Mouse (Mus musculus) left cerebral cortex, adult 11 months (tissue): Measurements from ENCODE around the gene Nsmce1.

Experiments
- DNase-seq: peaks from one replicate; pipeline ENCODE4 v3.0.0; 2022; ENCODE audit warnings: low spot score

The Nsmce1 gene

GRCm38 (mm10) chr7:125490947-125491735, at the start of gene Nsmce1:
Gene Nsmce1, minus strand, starts transcription at chr7:125491596.
- peak; percentile 91 for DNase-seq

GRCm38 (mm10) chr7:125541026-125541425, 49.6 kb upstream of the Nsmce1 start:
- DNase-seq, result no peak

GRCm38 (mm10) chr7:125539351-125539750, 48.0 kb upstream of the Nsmce1 start:
- no peak for DNase-seq

GRCm38 (mm10) chr7:125527901-125528580, 36.6 kb upstream of the Nsmce1 start:
- no peak for DNase-seq

GRCm38 (mm10) chr7:125527186-125527585, 35.8 kb upstream of the Nsmce1 start:
- no peak for DNase-seq

GRCm38 (mm10) chr7:125523051-125523450, 31.7 kb upstream of the Nsmce1 start:
- no peak for DNase-seq

GRCm38 (mm10) chr7:125519715-125520114, 28.3 kb upstream of the Nsmce1 start:
- DNase-seq, result no peak

- no peak for DNase-seq
Observed at GRCm38 (mm10) chr7:125517470-125517869, 26.1 kb upstream of the Nsmce1 start.

- no peak for DNase-seq
Observed at GRCm38 (mm10) chr7:125516723-125517122, 25.3 kb upstream of the Nsmce1 start.

GRCm38 (mm10) chr7:125515081-125515853, 23.9 kb upstream of the Nsmce1 start:
- no peak for DNase-seq

- DNase-seq, result no peak
Observed at GRCm38 (mm10) chr7:125511852-125512251, 20.5 kb upstream of the Nsmce1 start.

- DNase-seq, result no peak
Observed at GRCm38 (mm10) chr7:125511432-125511831, 20.0 kb upstream of the Nsmce1 start.

- no peak for DNase-seq
Observed at GRCm38 (mm10) chr7:125507279-125507678, 15.9 kb upstream of the Nsmce1 start.

GRCm38 (mm10) chr7:125505568-125505967, 14.2 kb upstream of the Nsmce1 start:
- DNase-seq, result no peak

- no peak for DNase-seq
Observed at GRCm38 (mm10) chr7:125504618-125505017, 13.2 kb upstream of the Nsmce1 start.

- DNase-seq, result no peak
Observed at GRCm38 (mm10) chr7:125503374-125504092, 12.1 kb upstream of the Nsmce1 start.

GRCm38 (mm10) chr7:125500879-125501278, 9.5 kb upstream of the Nsmce1 start:
- DNase-seq, result no peak

GRCm38 (mm10) chr7:125499927-125500868, 8.8 kb upstream of the Nsmce1 start:
- no peak for DNase-seq

- no peak for DNase-seq
Observed at GRCm38 (mm10) chr7:125495864-125496440, 4.6 kb upstream of the Nsmce1 start.

- no peak for DNase-seq
Observed at GRCm38 (mm10) chr7:125492551-125492950, 1.2 kb upstream of the Nsmce1 start.
